Mouse (Mus musculus) olfactory bulb, adult 2 months (tissue): ENCODE measurements at regions not wholly inside any gene's neighbourhood (a gene's known extent, or its start where the extent isn't known, plus 50 kb on each side); places are given as distances from the start of the nearest gene placed in this dataset.

Experiments
- CTCF ChIP-seq: fragments of 200-500 bp; IDR thresholded peaks from 2 replicates; pipeline ENCODE4 v1.5.1; 2012; ENCODE audit warnings: low read depth, mild to moderate bottlenecking, low read length, moderate library complexity; ENCODE audit not compliant: insufficient read depth
- POLR2A ChIP-seq: fragments of 200-500 bp; IDR thresholded peaks from 2 replicates; pipeline ENCODE4 v1.6.1; 2012; ENCODE audit warnings: mild to moderate bottlenecking, low read depth, low read length, moderate library complexity; ENCODE audit not compliant: insufficient read depth

DNA sequence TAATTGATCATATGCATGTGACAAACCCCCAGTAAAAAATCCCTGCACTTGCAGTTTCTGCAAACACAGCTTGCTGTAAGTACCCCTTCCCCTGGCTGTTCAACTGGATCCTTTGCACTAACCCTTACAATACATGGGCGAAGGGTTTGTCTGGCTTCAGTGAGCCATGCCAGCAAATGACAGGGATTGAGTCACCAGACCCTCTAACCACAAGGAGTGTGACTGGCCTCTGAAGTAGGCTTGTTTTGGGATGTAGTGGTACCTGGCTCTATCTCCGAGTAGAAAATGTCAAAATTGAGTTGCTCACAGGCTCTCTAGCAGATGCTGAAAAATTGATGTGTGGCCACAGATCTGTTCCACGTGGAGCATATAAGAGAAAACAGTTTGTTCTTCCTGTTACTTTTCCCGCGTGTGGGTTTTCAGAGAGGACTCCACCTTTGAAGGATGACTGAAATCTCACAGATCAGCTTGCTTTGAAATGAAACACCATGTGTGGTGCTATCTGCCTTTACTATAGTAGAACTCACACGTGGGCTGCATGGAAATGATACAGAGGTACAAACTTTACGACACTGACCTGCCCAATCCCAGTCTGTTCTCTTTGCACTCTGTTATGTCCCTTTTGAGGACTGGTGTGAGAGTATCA lies 228.8 kb downstream of the Abcc12 start:
- TF ChIP-seq CTCF (no peak), POLR2A (no peak)
